Mouse (Mus musculus) cerebellum, adult 2 months (tissue): ENCODE data around the gene Cltc. TPM values are rescaled to one million over a fixed set of nuclear protein-coding genes. Genes with fewer than 3 reads are reported as not detected.
A peak's percentile ranks its signal among the peaks of the same experiment; 100 is the strongest.

Experiments
- DNase-seq, 2 experiments: peaks; one replicate each; pipeline ENCODE4 v3.0.0; 2021
- H3K27ac ChIP-seq: fragments of 200-500 bp; 2 replicates; pipeline ENCODE4 v1.5.1; 2012; ENCODE audit warnings: low read length, control low read depth, inconsistent platforms; ENCODE audit not compliant: insufficient read depth
- H3K27me3 ChIP-seq: fragments of 200-500 bp; 2 replicates; pipeline ENCODE4 v1.6.1; 2012; ENCODE audit warnings: inconsistent platforms, mild to moderate bottlenecking, low read length, moderate library complexity; ENCODE audit not compliant: control insufficient read depth, insufficient read depth
- H3K4me1 ChIP-seq: fragments of 200-500 bp; 2 replicates; pipeline ENCODE4 v1.6.1; 2011; ENCODE audit warnings: low read length; ENCODE audit not compliant: control insufficient read depth, insufficient read depth
- H3K4me3 ChIP-seq: fragments of 200-500 bp; replicated peaks from 2 replicates; pipeline ENCODE3; 2011; ENCODE audit warnings: mild to moderate bottlenecking, low read depth, low read length, control low read depth; ENCODE audit not compliant: insufficient read depth
- CTCF ChIP-seq: fragments of 200-500 bp; IDR thresholded peaks from 2 replicates; pipeline ENCODE4 v1.5.1; 2011; ENCODE audit warnings: low read depth, mild to moderate bottlenecking, control low read depth, low read length, moderate library complexity, borderline replicate concordance; ENCODE audit not compliant: insufficient read depth
- POLR2A ChIP-seq: fragments of 200-500 bp; IDR thresholded peaks from 2 replicates; pipeline ENCODE4 v1.6.1; 2011; ENCODE audit warnings: low read length, control low read depth, borderline replicate concordance; ENCODE audit not compliant: insufficient read depth
- WGBS: fragments of 180-500 bp; shearing (Covaris S2); methylation state at CpG from one replicate; pipeline ENCODE4 v1.1.7; 2018; 5-methylcytosine and 5-hydroxymethylcytosine counted together
- polyA plus RNA-seq: library from polyadenylated mRNA; depleted of rRNA; stranded (reverse); fragments of >200 nt; gene quantifications from 2 replicates; pipeline ENCODE4 v1.2.3, GENCODE M21; 2012

The Cltc gene
- polyA plus RNA-seq, 1 experiment: 465 TPM

DNA sequence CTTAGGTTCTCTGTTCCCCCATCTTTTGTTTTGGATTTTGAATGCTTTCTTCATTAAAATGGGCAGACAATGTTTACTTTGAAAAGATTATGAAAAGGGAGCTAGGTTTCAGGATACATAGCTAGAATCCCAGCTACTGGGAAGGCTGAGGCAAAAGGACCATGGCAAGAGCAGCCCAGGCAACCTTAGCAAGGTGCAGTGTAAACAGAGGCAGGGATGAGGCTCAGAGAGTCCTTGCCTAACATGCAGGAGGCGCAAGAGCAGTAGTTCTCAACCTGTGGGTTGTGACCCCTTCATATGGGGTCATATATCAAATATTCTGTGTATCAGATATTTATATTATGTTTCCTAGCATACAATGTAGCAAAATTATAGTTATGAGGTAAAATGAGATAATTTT, 72.0 kb downstream of the Cltc start:
- Histone ChIP-seq H3K27ac (no peak overlapping the region), H3K4me1 (no peaks in the 10 kb centered on the region), H3K27me3 (no peaks in the 10 kb centered on the region), H3K4me3 (no peak overlapping the region)
- WGBS: 84% methylated on average over 1 of the region's 1 CpGs
- TF ChIP-seq POLR2A: no peak
- no peak for TF ChIP-seq CTCF
- no peak for DNase-seq

DNA sequence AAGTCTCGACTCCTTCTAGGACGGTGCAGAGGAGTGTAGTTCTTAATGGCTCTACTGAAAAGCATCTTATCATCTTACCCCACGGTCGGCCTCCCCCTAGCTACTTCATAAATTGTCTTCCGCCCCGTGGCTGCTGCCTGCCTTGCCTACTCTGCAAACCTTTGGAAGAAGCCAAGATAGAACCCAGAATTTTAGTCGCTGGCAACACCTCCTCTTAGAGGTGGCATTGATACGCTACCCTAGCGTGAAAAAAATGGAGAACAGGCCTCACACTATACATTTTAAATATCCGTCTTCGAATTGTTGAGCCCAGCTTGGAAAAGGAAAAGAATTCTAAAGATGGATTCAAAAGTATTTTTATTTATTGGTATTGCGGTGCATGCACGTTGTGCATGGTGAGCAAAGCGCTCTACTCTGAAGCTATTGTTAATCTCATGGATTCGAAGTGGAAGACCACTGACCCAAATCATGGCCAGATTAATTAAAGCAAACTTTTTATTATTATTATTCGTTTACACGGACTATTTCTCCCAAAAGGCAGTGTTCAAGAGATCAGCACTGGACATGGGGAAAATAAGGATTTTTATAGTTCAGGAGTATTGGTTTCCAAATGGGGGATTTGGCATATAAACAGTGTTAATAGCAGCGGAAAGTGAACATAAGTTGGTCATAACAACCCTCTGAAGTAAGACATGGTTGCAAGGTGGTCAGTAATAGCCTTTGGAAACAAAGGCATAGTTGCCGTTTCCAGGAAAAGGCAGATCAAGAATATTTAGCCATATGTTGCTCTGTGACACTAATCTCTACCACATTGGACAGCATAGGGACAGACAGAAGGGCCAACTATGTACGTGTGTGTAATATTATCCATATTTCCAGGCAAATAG, 73.0 kb downstream of the Cltc start:
- Histone ChIP-seq H3K4me3 (peak overlapping the region; percentile 86), H3K4me1 (no peaks in the 10 kb centered on the region), H3K27ac (0 out of 2 replicates have a peak overlapping the region, but pooled peaks have one; percentile 4), H3K27me3 (no peaks in the 10 kb centered on the region)
- WGBS: 3% methylated on average over 20 of the region's 20 CpGs
- DNase-seq: no peak
- TF ChIP-seq POLR2A (no peak), CTCF (no peak)

DNA sequence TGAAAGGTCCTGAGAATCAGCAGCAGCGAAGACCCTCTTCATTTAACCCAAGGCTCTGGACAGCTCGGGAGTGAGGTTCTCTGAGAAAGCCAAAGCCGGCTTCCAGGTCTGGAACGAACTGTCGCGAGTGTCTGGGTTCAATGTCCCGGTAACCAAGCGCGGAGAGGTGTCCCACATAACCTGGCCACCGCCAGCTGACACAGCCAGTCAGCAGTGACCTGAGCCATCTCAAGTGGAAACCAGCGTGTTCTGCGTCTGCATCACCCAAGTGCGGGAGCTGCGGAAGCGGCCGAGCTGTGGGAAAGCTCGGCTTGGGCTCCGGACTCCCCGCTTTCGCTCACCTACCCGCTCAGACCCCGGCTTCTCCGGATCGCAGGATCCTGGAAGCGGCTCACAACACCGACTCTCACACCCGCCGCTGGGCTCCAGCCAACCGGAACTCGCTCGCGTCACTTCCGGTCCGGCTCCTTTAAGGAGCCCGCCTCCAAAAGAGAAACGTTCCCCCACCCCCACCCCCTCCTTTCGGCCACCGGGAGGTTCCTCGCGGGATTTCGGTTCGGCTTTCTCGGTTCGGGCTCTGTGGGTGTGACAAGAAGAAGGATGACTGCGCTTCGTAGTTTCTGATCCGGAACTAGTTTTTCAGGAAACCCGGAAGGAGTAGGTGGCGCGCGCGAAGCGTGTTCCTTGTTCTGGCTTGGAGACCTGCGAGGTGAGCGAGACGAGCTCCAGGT, 73.8 kb downstream of the Cltc start, which contains the start of the genes Vmp1 and Ptrh2:
Vmp1 (minus strand) TSS at position 442 of the 731 bp plus-strand sequence.
Ptrh2 (plus strand) TSS at position 591 of the 731 bp plus-strand sequence.
- WGBS: under 1% methylated on average over 56 of the region's 56 CpGs
- TF ChIP-seq CTCF (no peak), POLR2A (peak; percentile 69; the same call in 1 of the 2 replicates)

DNA sequence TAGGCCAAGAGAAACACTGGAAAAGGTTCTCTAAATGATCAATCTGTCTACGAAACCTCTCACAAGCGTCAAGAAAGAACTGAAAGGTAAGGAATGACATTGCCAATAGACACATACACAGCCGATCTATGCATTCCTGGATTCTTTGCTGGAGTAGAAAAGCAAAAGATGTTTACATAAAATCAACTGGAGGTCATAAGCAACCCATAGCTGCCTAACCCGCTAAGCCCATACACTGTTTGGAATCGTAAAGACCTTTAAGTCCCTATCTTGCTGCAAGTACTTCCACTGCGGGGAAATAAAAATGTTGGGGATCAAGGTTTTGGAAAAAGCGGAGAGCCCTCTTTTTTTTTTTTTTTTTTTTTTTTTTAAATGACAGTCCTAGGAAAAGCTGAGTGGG, 74.5 kb downstream of the Cltc start:
- no peak for TF ChIP-seq POLR2A
- no peak for TF ChIP-seq CTCF
- H3K4me1 ChIP-seq: no peaks in the 10 kb centered on the region
- H3K4me3 ChIP-seq: peak overlapping the region; percentile 86
- WGBS: 29% methylated on average over 7 of the region's 7 CpGs
- DNase-seq: no peak
- no peak overlapping the region for H3K27ac ChIP-seq
- H3K27me3 ChIP-seq: no peaks in the 10 kb centered on the region

More for the DNA sequence above, 73.8 kb downstream of the Cltc start, which contains the start of the genes Vmp1 and Ptrh2:
- Histone ChIP-seq H3K27me3 (no peaks in the 10 kb centered on the region), H3K27ac (peak within 1 kb of the TSS; percentile 53), H3K4me1 (no peaks in the 10 kb centered on the region), H3K4me3 (peak within 1 kb of the TSS; percentile 86)
- peak; percentile 91 to 96 for DNase-seq

DNA sequence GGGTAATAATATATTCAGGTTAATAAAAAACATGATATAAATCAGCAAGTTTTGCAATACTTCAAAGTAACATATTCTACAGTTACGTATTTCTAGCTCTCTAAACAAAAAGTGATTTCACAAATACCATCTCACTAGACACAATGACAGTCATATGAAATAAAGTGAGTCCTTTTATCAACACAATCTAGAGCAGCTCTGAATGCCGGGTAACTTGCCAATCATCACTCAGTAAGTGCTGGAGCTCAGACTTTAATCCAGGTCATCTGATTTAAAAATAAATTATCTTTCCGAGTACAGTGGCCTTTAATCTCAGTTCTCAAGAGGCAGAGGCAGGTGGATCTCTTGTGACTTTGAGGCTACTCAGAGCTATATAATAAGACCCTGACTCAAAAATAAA, 75.9 kb downstream of the Cltc start:
- TF ChIP-seq CTCF: no peak
- Histone ChIP-seq H3K4me3 (no peak overlapping the region), H3K27ac (no peak overlapping the region), H3K4me1 (no peaks in the 10 kb centered on the region), H3K27me3 (no peaks in the 10 kb centered on the region)
- DNase-seq: no peak
- 81% methylated on average over 3 of the region's 3 CpGs for WGBS

DNA sequence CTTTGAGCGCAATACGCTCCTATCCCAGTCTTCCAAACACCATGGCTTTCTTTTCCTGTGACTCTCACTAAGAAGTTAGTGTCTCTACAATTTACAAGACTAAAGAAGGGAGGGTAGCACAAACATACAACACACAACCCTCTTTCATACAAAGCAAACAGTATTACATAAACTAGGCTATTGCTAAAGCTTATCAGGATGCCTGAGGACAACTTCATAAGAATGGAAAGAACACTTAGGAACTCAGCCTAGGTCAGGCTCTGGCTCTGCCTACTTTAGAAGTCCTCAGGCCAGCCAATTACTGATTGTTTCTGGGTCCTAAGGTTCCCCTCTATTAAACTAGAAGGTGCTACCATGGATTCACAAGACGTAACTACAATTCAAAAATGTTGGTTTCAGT, 76.6 kb downstream of the Cltc start:
- no peaks in the 10 kb centered on the region for H3K27me3 ChIP-seq
- TF ChIP-seq POLR2A (no peak), CTCF (no peak)
- H3K27ac ChIP-seq: no peak overlapping the region
- H3K4me3 ChIP-seq: no peak overlapping the region
- H3K4me1 ChIP-seq: no peaks in the 10 kb centered on the region
- 94% methylated on average over 3 of the region's 3 CpGs for WGBS
- no peak for DNase-seq

DNA sequence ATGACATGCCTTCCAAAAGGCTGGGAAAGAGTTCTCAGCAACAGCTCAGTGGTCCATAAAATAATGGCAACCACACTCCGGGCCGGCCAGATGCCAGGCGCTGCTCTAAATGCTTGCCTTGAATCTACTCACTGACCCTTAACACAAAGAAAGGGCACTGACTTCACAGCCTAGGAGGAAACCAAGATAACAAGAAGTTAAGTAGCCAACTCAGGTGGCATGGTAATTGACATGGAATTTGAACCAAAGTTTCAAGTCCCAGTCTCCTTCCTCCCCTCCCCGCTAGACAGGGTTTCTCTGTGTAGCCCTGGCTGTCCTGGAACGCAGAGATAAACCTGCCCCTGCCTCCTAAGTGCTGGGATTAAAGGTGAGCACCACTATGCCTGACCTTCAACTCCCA, 78.4 kb downstream of the Cltc start:
- WGBS: 28% methylated on average over 5 of the region's 5 CpGs
- no peak overlapping the region for H3K4me3 ChIP-seq
- no peaks in the 10 kb centered on the region for H3K27me3 ChIP-seq
- no peak for DNase-seq
- H3K27ac ChIP-seq: no peak overlapping the region
- TF ChIP-seq CTCF (no peak), POLR2A (no peak)
- H3K4me1 ChIP-seq: no peaks in the 10 kb centered on the region

DNA sequence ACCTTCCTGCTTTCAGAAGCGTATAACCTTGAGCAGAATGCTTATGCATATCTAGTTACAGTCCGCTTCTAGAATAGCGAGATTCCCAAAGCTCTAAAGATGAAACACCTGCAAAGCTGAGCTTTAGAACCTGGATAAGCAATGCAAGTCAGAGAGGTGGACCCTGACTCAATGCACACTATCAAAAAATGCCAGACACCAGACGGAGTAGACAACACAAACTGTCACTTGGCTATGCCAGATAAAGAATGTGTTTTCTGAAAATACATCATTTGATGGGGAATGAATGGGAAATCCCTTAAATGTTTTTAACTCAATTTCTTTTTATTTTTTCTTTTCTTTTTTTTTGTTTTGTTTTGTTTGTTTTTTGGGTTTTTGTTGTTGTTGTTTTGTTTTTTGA, 81.8 kb downstream of the Cltc start:
- no peak for TF ChIP-seq CTCF
- TF ChIP-seq POLR2A: no peak
- H3K4me1 ChIP-seq: no peaks in the 10 kb centered on the region
- H3K4me3 ChIP-seq: no peak overlapping the region
- WGBS: 96% methylated on average over 4 of the region's 4 CpGs
- no peaks in the 10 kb centered on the region for H3K27me3 ChIP-seq
- no peak for DNase-seq
- no peak overlapping the region for H3K27ac ChIP-seq
